Mouse (Mus musculus) ES-Bruce4 (cell line): ENCODE results near the gene Rpl18.

ENCODE experiments used
- CTCF ChIP-seq: IDR thresholded peaks from one replicate; pipeline ENCODE4 v1.8.1; 2011; ENCODE audit warnings: low read depth, low read length
- POLR2A ChIP-seq: IDR thresholded peaks from one replicate; pipeline ENCODE4 v1.8.1; 2011; ENCODE audit warnings: low read length; ENCODE audit not compliant: insufficient read depth

DNA sequence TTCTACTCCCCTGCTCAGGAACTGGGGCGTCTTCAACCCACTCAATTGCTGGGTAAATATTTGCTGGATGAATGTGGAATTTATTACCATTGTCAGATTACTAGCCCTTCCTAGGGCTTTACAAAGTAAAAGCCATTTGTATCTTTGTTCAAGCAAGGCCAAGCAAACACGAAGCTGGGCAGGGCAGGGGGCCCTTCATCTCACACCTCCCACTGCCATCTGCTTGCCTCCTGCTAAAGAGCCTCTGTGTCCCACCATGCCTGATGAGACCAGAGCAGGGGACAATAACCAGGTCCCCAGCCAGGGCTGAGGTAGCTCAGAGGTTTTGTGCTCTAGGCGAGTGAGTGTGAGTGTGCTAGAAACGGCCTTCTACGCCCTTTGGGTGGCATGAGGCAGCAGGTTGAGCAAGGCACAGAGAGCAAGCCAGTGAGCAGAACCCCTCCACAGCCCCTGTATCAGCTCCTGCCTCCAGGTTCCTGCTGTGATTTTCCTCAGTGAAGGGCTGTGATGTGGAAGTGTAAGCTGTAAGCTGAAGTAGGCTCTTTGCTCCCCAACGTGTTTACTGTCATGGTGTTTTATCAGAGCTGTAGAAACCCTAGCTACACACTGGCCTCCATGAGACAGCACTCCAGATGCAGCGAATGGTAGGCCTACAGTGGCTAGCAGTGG lies 37.5 kb upstream of the Rpl18 start:
- TF ChIP-seq CTCF (no peak), POLR2A (no peak)
